Mouse (Mus musculus): ENCODE data around the gene Sin3a.
A peak's percentile ranks its signal among the peaks of the same experiment; 100 is the strongest.

The Sin3a gene

GRCm38 (mm10) chr9:57137777-57138176 lies 65.9 kb downstream of the Sin3a start:
- DNase-seq = no peak

GRCm38 (mm10) chr9:57138507-57138906 lies 66.7 kb downstream of the Sin3a start:
- DNase-seq = no peak

DNA sequence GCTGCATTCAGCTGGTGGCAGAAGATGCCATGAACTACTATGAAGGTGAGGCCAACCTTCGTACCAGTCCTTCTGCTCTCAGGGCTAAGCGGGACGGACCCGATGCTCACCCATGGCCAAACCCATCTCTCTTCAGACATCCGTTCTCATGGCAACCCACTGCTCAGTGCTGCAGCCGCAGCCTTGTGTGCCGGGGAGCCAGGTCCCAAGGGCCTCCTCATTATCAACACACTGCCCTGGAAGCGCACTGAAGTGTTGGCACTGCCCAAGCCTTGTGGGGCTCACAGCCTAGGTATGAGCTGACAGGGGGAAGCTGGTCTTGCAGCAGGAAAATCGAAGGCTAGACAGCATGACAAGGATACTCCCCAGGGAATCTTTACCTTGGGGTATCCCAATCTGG lies 67.3 kb downstream of the Sin3a start:
- no peak for DNase-seq

- DNase-seq = peak; percentile 6
These were observed 67.7 kb downstream of the Sin3a start for GRCm38 (mm10) chr9:57139571-57139970.

DNA sequence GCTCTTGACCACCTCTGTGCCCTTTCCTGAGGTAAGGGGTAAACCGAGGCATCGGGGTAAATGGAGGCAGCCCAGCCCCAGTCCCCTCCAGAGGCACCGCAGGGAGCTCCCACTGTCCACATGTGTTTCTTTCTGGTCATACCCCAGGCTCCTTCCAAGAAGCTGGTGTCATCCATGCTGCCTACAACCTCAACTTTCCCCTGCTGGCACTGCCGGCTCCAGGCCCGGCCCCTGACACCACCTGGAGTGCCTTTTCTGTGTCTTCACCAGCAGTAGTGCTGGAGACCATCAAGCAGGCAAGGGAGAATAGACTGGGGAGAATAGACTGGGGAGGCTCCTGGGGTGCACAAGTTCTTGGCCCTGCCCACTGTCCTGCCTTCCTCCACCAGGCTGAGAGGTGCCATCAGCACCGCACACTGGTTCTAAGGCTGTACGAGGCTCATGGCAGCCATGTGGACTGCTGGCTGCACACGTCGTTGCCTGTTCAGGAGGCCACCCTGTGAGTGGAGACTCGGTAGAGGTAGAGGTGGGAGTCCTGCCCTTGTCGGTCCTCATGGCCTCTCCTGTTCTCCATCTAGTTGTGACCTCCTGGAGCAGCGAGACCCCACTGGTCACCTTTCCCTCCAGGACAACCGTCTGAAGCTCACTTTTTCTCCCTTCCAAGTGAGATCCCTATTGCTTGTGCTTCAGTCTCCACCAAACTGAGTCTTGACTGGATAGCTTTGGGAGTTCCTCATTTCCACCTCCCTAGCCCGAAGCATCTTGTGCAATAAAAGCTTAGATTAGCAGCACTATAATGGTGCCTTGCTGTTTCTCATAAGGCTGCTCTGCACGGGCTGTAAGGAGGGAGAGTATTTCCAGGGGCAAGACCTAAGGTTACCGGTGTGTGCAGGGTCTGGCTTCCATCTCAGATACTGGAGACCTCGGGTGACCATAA lies 69.8 kb downstream of the Sin3a start:
- DNase-seq = no peak

- no peak for DNase-seq
These were observed 71.4 kb downstream of the Sin3a start for GRCm38 (mm10) chr9:57143212-57143611.

- DNase-seq = no peak
These were observed 73.0 kb downstream of the Sin3a start for GRCm38 (mm10) chr9:57144830-57145229.

GRCm38 (mm10) chr9:57146451-57147066 lies 74.7 kb downstream of the Sin3a start:
- DNase-seq = peak; percentile 11

GRCm38 (mm10) chr9:57147205-57148143 lies 75.6 kb downstream of the Sin3a start:
- no peak for DNase-seq

GRCm38 (mm10) chr9:57148144-57148878 lies 76.5 kb downstream of the Sin3a start, which contains the start of gene Neil1:
Gene Neil1 (minus strand): TSS chr9:57148305.
- DNase-seq = peak; percentile 93

DNA sequence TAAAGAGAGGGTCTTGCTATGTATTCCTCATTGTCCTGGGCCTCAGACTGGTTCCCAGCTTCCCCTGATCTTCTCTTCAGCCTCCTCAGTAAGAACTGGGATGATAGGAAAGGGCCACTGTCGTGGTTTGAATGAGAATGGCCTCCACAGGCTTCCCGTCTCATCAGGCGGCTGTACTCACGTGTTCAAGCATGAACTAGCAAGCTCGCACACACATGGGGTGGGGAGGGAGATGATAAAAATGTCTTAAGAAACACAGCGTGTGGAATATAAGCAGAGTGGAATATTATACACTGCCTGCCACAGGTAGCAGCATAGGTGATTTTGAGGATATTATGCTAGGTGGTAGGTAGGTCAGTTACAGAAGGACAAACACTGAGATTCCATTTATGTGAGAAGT lies 77.2 kb downstream of the Sin3a start:
- DNase-seq = no peak

GRCm38 (mm10) chr9:57150192-57150591 lies 78.4 kb downstream of the Sin3a start:
- DNase-seq = no peak

DNA sequence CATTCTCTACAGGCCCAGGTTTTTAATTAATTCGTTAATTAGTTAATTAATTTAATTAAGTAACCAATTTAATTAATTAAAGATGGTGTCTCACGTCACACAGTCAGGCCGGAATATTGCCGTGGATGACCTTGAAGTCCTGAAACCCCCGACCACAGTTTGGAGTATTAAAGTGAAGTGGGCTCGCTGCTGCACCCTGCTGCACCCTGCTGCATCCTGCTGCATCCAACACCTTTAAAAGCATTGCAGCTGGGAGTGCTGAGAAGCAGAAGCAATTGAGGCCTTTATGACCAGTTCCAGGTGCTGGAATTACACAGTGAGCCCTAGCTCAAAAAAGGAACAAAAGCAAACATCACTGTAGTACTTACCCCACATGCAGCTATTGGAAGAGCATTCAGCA lies 80.5 kb downstream of the Sin3a start:
- no peak for DNase-seq

- no peak for DNase-seq
These were observed 84.5 kb downstream of the Sin3a start for GRCm38 (mm10) chr9:57156383-57156782.

DNA sequence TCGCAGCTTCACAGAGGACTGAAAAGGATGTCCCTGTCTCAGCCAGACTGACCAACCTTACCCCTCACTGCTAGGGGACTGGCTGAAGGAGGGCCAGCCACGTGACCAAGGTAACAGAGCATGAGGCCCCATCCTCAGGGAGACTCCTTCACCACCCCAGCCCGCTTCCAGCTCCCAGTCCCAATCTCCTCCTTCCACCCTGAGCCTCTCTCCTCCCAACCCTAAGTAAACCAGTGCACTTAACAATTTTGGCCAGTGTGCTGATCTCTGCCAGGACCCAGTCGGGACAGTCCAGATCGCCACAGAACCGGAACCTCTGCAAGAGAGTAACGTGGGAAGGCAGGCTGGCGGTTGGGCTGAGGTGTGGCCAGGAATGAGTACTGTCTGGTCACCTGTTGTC lies 85.0 kb downstream of the Sin3a start:
- no peak for DNase-seq

DNA sequence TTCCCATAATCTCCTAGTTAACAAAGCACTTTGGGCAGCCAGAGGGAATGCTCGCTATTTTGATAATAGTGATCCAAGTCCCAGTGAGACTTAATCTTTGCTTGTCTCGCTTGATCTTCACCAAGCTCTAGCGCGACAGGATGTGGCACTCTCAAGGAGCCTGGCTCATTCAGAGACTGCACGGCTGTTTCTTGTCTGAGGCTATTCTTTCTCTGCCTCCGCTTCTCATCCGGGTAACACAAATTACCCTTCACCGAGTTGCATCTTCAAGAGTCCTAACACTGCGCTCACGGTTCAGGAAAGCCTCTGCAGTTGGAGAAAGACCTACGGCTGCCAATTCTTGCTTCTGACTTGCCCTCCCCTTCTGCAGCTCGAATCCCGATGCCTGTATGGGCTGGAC lies 85.7 kb downstream of the Sin3a start:
- no peak for DNase-seq

DNA sequence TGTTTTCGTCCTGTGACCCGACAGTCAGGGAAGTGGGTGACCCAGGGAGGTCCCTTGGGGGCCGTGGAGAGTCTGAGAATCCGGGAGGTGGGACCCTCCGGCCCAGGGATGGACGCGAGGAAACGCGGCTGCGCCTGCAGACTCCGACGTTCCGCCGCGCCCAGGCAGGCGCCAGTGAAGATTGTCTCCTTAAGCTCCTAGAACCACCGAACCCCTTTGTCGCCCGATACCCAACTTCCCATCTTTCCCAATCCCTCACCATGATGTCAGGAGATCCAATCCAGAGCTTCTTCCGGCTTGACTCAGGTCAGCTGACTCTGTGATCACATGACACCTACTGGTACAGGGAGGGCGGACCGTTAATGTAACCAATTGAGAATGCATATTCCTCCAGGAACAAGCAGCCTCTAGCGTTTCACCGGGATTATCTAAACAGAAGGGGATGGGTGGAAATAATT lies 86.2 kb downstream of the Sin3a start, which contains the start of gene Commd4:
Commd4 (minus strand) TSS at position 319 of the 458 bp plus-strand sequence.
- DNase-seq = peak; percentile 97

DNA sequence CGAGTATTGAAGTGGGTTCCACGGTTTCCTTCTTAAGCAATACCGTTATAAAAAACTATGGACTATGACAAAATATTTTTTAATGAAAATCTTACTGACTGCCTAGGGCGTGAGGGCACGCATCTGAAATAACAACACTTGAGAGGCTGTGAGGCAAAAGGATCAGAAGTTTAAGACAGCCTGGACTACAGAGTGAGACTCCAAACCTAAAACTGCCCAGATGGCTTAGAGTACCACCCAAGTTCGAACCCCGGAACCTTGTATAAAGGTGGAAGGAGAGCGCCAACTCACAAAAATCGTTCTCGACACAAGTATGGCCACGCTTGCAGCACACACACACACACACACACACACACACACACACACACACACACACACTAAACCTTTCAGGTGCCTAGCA lies 86.7 kb downstream of the Sin3a start:
- DNase-seq = no peak

- no peak for DNase-seq
These were observed 90.7 kb downstream of the Sin3a start for GRCm38 (mm10) chr9:57162496-57162895.

- DNase-seq = no peak
These were observed 91.3 kb downstream of the Sin3a start for GRCm38 (mm10) chr9:57163137-57163536.

DNA sequence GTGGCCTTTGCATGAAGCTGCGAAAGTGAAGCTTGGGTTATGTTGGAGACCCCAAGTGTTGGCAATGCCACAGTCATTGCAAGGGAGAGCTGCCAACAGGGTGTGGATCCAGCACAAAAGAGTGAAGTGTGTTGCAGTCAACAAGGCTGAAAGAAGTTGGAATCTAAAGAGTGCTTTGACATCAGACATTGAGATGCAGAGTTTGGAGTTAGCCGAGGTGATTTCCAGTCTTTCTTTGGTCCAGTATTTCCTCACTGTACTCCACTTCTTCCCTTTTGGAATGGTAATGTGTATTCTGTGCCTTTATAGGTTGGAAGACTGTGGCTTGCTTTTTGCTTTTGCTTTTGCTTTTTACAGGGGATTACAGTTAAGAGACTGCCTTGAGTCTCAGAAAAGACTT lies 94.3 kb downstream of the Sin3a start:
- DNase-seq = no peak

DNA sequence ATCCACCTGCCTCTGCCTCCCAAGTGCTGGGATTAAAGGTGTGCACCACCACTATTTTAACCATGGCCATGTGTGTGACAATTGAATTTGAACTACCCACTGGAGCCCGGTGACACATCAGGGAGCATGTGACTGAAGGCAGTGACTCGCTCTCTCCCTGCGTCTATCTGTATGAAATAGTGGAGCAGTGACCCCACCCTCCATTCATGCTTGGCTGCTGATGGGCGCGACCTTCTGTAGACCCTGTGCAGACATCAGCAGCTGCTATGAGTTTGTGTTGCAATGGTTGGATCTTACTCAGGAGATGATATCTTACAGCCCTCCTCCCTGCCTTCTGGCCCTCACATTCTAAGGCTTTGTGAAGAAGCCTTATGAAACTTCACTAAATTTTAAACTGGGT lies 96.6 kb downstream of the Sin3a start:
- no peak for DNase-seq

Measured in lung, postnatal 10 days (tissue).